Mouse (Mus musculus) ZHBTc4 (cell line): Measurements from ENCODE around the gene Cabp2.
"Not testable (repeated sequence)": the region's sequence is repeated elsewhere in the genome, so short reads cannot be mapped to it uniquely, and the experiment has no call there.

ENCODE experiments used
- DNase-seq: peaks from one replicate; pipeline ENCODE4 v3.0.0-alpha.2; 2011; ENCODE audit warnings: low read depth, low spot score

The Cabp2 gene

DNA sequence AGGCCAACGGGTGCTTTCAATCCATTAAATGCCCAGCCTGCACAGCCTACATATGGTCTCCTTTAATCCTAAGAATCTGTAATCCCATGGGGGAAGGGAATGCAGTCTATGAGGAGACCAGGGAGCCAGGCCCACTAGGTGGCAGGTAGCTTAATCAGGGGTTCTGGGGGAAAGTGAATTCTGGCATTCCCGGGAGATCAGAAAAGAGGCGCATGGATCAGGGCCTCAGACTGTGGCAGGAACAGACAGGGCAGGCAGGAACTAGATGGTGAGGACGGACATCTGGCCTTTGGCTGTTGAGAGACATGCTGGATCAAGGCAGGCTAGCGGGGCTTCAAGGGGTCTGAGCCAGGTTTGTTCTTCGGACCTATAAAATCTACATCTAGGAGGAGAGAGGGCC is 20.1 kb downstream of the Cabp2 start:
- DNase-seq: no peak

DNA sequence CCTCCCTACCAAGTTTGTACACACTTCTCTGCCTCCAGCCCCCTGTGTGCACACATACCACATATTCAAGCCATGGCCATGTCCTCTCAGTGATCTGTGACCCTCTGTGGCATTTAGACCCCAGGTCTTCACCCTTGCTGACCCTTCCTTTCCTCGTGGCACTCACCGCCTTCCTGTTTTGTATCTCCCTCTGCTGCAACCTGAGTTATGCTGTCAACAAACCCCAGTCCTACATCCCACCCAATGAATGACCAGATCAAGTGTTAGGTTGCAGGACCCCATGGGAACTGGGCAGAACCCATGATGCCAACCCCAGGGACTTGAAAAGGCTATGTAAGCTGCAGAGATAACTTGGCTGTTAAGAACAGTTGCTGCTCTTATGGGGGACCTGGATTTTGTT is 20.7 kb downstream of the Cabp2 start:
- no peak for DNase-seq

DNA sequence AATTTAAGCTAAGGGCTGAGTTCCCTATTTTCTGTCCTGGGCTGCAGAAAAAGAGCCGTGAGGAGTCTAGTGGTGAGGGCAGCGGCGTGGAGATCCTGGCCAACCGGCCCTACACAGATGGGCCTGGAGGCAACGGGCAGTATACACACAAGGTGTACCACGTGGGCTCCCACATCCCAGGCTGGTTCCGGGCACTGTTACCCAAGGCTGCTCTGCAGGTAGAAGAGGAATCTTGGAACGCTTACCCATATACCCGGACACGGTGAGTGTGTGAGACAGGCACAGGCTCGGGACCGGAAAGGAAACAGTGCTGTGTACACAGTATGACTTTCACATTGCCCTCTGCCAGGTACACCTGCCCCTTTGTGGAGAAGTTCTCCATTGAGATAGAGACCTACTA is 21.2 kb downstream of the Cabp2 start:
- DNase-seq: no peak

DNA sequence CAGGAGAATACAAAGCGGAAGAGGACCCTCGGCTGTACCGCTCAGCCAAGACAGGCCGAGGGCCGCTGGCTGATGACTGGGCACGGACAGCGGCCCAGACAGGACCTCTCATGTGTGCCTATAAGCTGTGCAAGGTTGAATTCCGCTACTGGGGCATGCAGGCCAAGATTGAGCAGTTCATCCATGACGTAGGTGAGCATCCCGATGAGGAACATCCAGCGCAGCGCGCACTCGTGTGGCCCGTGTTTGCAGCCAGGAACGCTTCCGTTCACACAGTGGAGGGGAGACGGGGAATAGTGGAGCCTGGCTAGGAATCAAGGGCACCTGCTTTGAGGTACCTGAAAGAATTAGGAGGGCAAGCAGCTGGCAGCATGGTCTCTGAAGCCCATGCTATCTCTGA is 21.9 kb downstream of the Cabp2 start:
- DNase-seq: no peak

DNA sequence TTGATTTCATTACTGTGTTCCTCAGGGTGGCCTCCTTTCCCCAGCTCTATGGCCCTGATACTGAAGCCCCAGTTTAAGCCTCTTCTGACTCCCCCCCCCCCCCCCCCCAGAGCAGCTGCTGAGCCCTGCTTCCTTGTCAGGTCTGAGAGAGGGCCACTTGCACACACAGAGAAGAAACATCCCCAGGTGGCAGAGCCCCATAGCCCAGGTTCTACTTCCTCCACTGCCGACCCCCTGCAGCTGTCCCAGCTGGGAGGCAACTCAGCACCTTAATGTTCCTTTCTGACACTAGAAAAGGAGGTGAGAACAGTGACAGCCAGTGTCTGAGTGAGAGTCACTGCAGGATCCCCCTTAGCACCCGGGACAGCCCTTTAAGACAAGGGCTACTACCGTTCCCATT is 22.4 kb downstream of the Cabp2 start:
- DNase-seq: no peak

DNA sequence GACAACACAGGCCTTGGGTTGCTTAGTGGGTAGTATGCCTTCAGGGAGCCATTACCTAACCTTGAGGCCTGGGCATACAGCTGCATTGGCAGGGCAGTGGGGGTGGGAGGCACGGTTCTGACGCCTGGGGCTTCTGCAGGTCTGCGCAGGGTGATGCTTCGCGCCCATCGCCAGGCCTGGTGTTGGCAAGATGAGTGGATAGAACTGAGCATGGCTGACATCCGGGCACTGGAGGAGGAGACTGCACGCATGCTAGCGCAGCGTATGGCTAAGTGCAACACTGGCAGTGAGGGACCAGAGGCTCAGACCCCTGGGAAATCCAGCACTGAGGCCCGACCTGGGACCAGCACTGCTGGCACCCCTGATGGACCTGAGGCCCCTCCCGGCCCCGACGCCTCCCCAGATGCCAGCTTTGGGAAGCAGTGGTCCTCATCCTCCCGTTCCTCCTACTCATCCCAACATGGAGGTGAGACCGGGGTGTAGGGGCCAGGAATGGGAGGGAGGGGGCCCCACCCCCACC is 23.4 kb downstream of the Cabp2 start:
- DNase-seq: no peak

DNA sequence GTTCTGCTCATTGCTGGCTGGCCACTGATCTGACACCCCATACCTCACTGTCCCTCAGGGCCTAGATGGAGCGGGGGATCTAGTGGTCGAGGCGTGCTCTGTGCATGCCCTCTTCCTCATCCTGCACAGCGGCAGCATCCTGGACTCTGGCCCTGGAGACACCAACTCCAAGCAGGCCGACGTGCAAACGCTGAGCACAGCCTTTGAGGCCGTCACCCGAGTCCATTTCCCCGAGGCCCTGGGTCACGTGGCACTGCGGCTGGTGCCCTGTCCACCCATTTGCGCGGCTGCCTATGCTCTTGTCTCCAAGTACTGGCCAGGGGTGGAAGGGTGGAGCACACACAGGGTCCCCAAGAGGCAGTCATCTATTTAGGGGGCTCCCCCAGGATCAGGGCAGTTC is 25.3 kb downstream of the Cabp2 start:
- no peak for DNase-seq

DNA sequence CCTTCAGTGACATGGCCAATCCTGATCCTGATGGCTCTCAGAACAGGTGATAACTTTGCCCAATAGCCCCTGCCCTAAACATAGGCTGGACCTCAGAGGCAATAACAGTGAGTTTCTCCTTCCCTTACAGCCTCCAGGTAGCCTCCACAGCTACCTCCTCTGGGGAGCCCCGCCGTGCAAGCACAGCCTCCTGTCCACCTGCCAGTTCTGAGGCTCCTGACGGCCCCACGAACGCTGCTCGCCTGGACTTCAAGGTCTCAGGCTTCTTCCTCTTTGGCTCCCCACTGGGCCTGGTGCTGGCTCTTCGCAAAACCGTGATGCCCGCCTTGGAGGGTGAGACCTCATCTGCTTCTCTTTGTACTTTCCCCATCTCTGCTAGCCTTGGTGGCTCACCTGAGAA is 27.2 kb downstream of the Cabp2 start:
- DNase-seq: no peak

DNA sequence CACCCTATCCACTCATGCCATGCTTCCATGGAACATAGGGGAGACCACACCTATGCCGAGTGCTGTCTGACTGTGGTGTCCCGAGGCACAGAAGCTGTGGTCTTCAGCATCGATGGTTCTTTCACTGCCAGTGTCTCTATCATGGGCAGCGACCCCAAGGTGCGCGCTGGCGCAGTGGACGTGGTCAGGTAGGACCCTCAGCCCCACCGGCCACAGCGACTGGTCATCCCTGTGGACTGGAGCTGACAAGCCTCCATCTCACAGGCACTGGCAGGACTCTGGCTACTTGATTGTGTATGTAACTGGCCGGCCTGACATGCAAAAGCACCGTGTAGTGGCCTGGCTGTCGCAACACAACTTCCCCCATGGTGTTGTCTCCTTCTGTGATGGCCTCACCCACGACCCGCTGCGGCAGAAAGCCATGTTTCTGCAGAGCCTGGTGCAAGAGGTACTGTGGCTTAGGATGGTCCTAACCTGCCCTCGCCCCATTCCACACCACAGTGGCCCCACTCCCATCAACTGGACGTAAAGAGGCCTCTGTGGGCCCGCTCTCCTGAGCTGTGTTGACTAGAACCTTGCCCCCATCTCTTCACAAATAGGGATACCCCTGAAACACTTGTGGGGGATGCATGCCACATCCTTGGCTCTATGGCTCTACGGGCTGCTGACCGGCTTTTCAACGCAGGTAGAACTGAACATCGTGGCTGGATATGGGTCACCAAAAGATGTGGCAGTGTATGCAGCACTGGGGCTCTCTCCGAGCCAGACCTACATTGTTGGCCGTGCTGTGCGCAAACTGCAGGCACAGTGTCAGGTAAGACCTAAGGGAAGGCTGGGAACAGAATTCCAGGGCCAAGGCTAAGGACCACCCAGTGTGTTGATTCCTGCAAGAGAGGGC is 30.9 kb downstream of the Cabp2 start:
- no peak for DNase-seq

DNA sequence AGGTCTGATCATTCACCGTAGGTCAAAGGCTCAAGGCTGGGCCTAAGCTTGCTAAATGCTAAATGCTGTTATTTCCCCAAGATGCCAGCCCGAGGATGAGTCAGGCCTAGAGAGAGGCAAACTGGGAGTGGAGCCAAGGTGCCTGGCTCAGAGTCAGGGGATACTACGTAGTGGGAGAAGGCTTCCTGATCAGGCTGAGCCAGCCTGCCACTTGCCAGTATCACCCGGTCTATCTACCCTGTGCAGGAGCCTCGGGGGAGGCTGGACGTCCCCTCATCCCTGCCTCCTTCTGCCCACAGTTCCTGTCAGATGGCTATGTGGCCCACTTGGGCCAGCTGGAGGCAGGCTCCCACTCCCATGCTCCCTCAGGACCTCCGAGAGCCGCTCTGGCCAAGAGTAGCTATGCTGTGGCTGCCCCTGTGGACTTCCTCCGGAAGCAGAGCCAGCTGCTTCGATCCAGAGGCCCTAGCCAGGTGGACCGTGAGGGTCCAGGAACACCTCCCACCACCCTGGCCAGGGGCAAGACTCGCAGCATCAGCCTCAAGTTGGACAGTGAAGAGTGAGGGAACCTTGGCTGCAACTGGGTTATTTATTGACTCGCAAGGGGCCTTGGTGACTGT is 31.9 kb downstream of the Cabp2 start:
- no peak for DNase-seq

DNA sequence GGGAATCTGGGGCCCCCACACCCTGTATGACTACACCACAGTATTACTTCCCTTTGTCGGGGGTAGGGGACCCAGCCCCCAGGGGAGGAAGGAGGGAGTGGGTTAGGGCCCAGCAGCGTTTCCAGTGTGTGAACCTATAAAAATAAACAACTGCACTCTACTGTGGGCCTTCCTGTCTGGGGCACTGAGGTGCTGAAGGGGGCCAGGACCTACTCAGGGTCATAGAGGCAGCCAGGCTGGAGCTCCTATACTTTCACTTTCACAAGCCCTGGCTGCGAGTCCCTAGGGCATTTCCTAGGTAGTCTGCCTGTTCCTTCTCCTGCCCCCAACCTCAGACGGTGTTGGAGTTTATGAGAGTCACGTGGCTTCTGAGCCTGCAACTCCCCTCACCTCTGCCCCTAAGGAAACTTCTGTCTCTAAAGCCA is 32.4 kb downstream of the Cabp2 start:
- no peak for DNase-seq

DNA sequence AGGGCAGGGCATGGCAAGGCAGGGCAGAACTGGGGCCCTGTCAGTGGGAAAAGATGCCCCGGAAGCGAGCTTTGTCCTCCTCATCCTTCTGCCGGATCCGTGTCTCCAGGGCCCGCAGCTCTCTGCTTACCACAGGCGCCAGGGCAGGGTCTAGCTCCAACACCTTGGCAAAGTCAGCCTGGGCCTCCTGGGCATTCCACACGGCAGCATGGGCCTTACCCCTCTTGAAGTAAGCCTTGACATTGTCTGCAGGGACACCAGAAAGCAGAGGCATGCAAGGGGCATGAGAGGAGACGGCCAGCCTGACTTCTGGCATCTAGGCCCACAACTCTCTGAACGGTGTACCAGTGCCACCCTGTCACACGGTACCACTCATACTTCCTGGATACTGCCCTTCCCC is 33.2 kb downstream of the Cabp2 start:
- no peak for DNase-seq

DNA sequence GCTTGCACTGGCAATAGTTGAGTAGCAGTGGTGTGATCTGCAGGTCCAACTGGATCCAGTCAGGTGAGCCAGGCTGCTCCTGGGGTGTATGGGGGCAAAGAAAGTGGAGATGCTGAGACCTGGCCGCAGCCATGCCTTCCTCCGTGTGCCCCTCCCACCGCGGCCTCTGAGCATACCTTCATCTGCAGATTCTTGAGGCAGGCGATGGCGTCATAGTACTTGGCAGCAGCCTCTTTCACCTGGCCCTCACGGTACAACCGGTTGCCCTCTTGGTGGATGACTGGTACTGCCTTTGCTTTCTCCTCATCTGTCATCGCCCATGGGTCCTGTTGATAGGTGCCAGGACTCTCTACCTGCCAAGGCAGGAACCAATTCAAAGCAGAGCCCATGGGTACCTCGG is 33.8 kb downstream of the Cabp2 start:
- no peak for DNase-seq

DNA sequence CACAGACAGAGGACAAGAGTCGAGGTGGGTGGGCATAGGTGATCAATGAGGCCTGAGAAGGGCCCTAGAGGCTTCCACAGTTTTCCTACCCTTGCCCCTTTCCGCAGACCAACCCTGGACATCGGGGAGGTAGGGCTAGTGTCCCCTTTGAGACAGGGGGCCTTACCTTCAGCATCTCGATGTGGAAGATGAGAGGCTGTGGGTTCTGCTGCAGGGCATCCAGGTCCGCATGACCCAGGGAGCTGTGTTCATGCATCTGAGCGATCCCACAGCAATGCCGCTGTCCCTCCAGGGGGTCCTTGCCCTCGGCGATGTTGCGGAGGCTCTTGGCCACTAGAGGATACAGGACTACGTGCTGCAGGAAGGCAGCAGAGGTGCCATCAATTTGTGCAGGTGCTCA is 34.4 kb downstream of the Cabp2 start:
- no peak for DNase-seq

DNA sequence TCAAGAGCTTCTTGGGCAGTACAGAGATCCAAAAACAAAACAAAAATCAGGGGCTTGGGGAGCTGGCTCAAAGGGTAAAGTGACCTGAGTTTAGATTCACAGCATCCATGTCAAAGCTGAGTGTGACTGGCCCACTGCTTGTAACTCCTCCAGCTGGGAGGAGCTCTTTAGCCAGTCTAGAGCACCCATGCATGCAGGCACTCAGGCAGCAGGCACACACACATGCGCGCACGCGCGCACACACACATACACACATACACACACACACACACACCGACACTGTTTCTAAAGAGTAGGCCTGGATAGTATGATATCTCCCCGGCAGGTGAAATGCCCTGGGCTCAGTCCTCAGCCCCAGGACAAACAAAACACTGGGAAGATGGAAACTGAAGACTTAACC is 35.6 kb downstream of the Cabp2 start:
- DNase-seq: no peak

DNA sequence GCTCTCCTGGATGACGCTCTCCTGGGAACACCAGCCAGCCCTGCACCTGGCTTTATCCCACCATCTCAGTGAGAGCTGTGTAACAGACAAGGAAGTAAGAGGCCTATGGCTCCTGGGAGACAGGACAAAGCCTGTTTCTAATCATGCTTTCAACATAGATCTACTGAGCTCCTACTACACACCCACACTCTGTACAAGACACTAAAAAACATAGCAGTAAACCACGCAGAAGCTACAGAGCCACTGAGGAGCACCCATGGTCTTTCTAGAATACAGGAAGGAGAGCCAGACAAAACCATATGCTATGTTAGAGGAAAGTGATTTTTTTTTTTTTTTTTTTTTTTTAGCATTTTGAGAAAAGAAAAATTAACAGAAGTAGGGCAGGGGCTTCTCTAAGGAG is 37.0 kb downstream of the Cabp2 start:
- no peak for DNase-seq

DNA sequence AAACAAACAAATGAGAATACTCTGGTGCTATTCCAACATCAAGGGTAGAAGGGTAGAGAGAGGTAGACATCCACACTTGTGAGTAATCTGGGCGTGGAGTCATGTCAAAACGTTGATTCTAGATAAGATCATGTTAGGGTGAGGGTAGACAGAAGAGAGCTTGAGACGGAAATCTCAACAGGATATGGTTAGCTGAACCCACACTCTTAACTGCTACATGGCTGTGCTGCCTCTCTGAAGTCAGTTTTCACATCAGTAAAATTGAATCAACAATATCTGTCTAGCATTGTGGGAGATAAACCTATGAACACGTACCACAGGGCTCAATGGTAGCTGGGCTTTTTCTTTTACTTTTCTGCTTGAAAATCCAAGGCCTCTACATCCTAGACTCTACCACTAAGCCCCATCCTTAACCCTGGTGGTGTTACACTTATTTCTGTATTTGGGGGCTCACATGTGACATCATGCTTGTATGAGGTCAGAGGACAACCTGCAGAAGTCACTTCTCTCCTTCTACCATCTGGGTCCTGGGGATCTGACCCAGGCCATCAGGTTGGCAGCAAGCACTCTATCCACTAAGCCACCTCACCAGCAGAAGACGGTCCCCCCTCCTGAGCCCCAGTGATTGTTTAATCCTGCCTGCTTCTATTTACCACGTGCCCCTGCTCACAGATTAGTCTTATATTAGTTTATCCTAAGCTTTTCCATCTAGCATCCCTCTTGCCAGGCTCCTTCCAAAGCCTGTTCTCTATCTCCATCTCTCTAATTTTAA is 38.5 kb downstream of the Cabp2 start:
- DNase-seq: no peak

DNA sequence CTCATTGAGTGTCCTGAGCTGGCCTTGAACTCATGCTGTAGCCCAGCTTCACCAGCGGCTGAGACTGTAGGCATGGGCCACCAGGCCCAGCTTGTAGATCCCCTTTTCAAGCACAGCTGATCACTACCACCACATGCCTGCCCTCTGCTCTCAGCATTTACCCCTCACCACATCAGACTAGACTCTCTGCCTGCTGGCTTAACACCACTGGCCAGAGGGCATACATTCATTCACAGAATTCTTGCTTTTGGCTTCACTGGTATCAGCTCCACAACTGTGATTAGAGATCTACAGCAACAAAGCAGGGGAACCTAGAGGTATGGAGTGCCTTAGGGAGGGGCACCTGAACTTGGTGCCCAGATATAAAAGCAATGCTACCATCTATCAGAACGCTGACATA is 39.1 kb downstream of the Cabp2 start:
- no peak for DNase-seq

DNA sequence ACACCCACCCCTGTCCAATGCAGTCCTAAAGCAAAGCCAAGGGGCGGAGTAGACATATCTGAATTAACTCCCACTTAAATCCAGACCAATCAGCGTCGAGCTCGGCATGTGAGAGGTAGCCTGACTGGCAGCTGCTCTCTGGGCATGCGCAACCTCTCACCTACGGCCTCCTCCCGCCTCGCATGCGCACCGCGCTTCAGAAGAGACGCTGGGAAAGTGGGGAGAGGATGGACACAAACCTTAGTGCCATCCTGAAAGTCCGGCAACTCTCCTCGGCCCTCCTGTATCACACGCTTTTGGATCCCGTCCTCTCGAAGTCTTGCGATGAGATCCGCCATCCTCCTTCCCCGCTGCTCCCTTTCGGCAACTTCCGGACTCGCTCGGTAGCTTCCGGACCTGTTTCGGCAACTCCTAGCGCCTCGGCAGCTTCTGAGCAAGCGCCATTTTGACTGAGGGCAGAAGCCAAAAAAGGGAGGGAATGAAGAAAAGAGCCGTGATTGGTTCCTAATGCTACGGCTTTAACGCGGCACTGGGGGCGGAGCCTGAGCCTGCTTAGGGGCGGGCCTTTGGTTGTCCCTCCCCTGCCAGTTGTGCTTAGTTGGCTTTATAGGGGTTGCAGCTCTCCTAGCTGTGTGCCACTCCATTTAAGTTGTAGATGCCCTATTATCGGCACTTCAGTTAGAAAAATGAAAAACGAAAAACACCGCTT is 39.9 kb downstream of the Cabp2 start:
- peak; percentile 98 for DNase-seq

DNA sequence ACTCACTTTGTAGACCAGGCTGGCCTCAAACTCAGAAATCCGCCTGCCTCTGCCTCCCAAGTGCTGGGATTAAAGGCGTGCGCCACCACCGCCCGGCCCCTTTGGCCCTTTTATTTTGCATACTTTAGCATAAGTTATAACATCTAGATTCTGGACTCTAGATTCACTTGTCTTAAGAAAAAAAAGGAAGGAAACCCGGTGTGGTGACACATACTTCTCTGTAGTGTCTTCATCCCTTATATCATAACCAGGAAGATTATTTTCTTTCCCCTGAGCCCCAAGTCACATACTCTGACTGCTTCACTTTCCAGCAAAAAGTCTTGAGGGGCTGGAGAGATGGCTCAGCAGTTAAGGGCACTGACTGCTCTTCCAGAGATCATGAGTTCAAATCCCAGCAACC is 40.5 kb downstream of the Cabp2 start:
- not testable (repeated sequence) for DNase-seq
